Mouse (Mus musculus) stomach, embryonic 15.5 days (tissue): ENCODE results near the gene Rnf213. TPM values are rescaled to one million over a fixed set of nuclear protein-coding genes. Genes with fewer than 3 reads are reported as not detected.

ENCODE experiments used
- ATAC-seq: fragments of 200-750 bp; cut with Nextera tagmentation; 2 replicates; pipeline ENCODE4 v1.8.0; 2017; ENCODE audit warnings: low read depth, moderate number of reproducible peaks, moderate TSS enrichment; ENCODE audit not compliant: insufficient read depth, low FRiP score
- H3K27ac ChIP-seq: fragments of 300-500 bp; sonication (generic); 2 replicates; pipeline ENCODE4 v1.5.1; 2015; ENCODE audit warnings: mild to moderate bottlenecking, inconsistent platforms
- H3K27me3 ChIP-seq: fragments of 300-500 bp; sonication (generic); replicated peaks from 2 replicates; pipeline ENCODE4 v1.6.1; 2015; ENCODE audit warnings: inconsistent platforms
- H3K36me3 ChIP-seq: fragments of 300-500 bp; sonication (generic); 2 replicates; pipeline ENCODE4 v1.6.1; 2015; ENCODE audit warnings: inconsistent platforms
- H3K4me1 ChIP-seq: fragments of 300-500 bp; sonication (generic); 2 replicates; pipeline ENCODE4 v1.6.1; 2015; ENCODE audit warnings: inconsistent platforms
- H3K4me2 ChIP-seq: fragments of 300-500 bp; sonication (generic); 2 replicates; pipeline ENCODE4 v1.6.1; 2015; ENCODE audit warnings: mild to moderate bottlenecking, inconsistent platforms
- H3K4me3 ChIP-seq: fragments of 300-500 bp; sonication (generic); replicated peaks from 2 replicates; pipeline ENCODE4 v1.5.1; 2015; ENCODE audit warnings: inconsistent platforms
- H3K9ac ChIP-seq: fragments of 300-500 bp; sonication (generic); 2 replicates; pipeline ENCODE4 v1.6.1; 2015; ENCODE audit warnings: inconsistent platforms
- H3K9me3 ChIP-seq: fragments of 300-500 bp; sonication (generic); 2 replicates; pipeline ENCODE4 v1.6.1; 2016; ENCODE audit warnings: inconsistent platforms
- WGBS: fragments of 180-500 bp; shearing (Covaris S2); methylation state at CpG from one replicate; pipeline ENCODE4 v1.1.7; 2015; 5-methylcytosine and 5-hydroxymethylcytosine counted together
- polyA plus RNA-seq: library from polyadenylated mRNA; unstranded; fragments of >200 nt; fragmentation: Nextera tagmentation; extraction: Ambion mirVana; gene quantifications from 2 replicates; pipeline ENCODE4 v1.2.1, GENCODE M21; 2015

Gene Rnf213
- polyA plus RNA-seq, 1 experiment from 2014 or later, result 7.3 TPM

DNA sequence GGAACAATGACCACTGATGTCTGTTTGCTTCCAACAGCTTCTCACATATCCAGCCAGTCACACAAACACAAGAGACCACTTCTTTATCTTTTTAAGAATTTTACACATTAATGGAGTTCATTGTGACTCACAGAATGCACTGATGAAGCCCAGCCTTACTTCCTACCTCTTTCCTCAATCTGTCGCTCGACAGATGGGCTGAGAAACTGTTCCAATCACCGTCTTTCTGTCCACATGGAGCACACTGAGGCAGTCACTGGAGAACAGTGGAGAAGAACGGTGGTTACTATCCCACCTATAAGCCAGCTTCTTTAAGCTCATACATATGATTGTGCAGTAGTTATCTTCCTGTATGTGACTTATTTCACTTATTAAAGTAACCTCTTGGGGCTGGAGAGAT, 85.0 kb downstream of the Rnf213 start:
- H3K36me3 ChIP-seq, result peaks cover 26% of the 10 kb centered on the region
- no peaks in the 10 kb centered on the region for H3K27me3 ChIP-seq
- ATAC-seq, result no peak
- H3K4me3 ChIP-seq, result no peak overlapping the region
- no peaks in the 10 kb centered on the region for H3K4me1 ChIP-seq
- H3K9ac ChIP-seq, result no peak overlapping the region
- no peak overlapping the region for H3K27ac ChIP-seq
- H3K4me2 ChIP-seq, result no peak overlapping the region
- WGBS, result 93% methylated on average over 4 of the region's 4 CpGs
- H3K9me3 ChIP-seq, result no peaks in the 10 kb centered on the region

DNA sequence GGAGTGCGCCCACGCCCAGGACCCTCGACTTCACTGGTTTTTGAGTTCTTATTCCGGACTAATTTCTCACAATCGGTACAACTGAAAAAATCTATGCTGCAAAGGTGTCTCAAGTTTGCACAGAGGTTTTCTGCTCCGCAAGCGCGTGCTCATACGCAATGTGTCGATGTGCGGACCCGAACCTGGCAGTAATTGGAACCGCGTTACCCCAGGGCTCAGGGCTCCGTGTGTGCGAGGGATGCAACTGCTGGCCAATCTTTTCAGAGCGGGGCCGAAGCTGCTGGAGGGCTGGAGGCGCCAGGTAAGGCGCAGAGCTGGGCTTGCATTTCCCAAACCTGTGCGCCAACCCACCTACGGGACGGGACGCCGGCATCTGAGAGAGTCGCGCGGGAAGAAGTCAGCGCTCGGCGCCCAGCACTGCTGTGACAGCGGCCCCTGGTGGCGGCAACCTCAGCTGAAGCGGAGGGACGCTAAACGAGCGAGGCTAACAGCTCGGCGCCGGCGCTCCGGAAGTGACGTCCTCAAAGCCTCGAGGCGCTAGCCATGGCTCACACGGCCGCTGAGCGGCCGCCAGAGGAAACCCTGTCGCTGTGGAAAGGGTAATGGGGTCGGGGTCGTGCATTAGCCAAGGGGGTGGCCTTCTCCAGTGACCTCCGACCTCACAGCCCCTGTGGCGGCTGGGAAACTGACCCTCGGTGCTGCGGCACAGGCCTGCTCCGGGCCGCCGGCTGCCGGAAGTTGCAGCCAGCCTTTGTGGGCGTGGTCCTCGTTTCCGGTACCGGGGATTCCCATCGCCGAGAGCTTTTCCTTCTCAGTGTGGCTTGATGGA, 98.2 kb downstream of the Rnf213 start, which contains the start of gene Endov:
Endov (plus strand) TSS at position 487 of the 829 bp plus-strand sequence.
- H3K4me3 ChIP-seq, result peak within 1 kb of the TSS; percentile 94
- no peaks in the 10 kb centered on the region for H3K9me3 ChIP-seq
- H3K27me3 ChIP-seq, result no peaks in the 10 kb centered on the region
- WGBS, result under 1% methylated on average over 66 of the region's 66 CpGs
- H3K9ac ChIP-seq, result peak within 1 kb of the TSS; percentile 73
- peak within 1 kb of the TSS; percentile 96 for H3K4me2 ChIP-seq
- peak within 1 kb of the TSS; percentile 93 for H3K27ac ChIP-seq
- ATAC-seq, result peak; percentile 94
- peaks cover 19% of the 10 kb centered on the region for H3K4me1 ChIP-seq
- H3K36me3 ChIP-seq, result peaks cover 7% of the 10 kb centered on the region; the same call in 1 of the 2 replicates

DNA sequence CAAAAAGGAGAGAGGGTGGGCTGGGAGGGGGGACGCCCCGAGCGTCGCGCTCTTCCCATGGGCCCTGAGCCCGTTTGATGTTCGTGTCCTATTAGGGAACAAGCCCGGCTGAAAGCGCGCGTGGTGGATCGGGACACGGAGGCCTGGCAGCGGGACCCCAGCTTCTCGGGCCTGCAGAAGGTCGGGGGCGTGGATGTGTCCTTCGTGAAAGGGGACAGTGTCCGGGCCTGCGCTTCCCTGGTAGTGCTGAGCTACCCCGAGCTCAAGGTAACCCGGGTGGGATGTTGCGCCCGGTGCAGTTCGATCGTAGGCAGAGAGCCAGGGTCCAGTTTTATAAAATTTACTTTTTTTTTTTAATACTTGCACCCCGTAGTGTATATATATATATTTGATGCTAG, 98.8 kb downstream of the Rnf213 start:
- ATAC-seq, result no peak; the same call in 1 of the 2 replicates

DNA sequence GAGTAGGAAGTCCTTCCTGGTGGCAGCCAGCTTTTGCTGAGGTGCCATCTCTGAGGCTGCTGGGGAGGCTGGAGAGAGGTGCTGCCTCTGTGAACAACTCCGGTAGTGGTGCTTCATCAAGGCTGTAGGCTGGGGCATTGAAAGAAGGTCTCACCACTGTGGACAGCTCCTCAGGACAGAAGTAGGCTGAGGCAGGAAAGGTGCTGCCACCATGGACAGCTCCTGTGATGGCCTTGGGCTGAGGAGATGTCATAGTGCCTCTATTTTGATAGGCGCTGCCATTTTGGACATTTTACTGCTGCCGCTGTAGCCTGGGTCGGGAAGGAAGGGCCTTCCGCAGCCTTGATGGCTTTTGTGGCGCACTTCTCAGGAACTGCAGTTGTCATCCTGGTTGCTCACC, 99.9 kb downstream of the Rnf213 start:
- Histone ChIP-seq H3K9ac (no peak overlapping the region), H3K36me3 (no peaks in the 10 kb centered on the region), H3K9me3 (no peaks in the 10 kb centered on the region)

More for the DNA sequence above, 98.8 kb downstream of the Rnf213 start:
- WGBS, result 4% methylated on average over 27 of the region's 27 CpGs
- H3K9me3 ChIP-seq, result no peaks in the 10 kb centered on the region
- H3K9ac ChIP-seq, result peak overlapping the region; percentile 73
- peaks cover 19% of the 10 kb centered on the region for H3K4me1 ChIP-seq
- H3K27me3 ChIP-seq, result no peaks in the 10 kb centered on the region
- peak overlapping the region; percentile 93 for H3K27ac ChIP-seq
- H3K36me3 ChIP-seq, result peaks cover under 1% of the 10 kb centered on the region; the same call in 1 of the 2 replicates
- peak overlapping the region; percentile 96 for H3K4me2 ChIP-seq
- H3K4me3 ChIP-seq, result peak overlapping the region; percentile 94

DNA sequence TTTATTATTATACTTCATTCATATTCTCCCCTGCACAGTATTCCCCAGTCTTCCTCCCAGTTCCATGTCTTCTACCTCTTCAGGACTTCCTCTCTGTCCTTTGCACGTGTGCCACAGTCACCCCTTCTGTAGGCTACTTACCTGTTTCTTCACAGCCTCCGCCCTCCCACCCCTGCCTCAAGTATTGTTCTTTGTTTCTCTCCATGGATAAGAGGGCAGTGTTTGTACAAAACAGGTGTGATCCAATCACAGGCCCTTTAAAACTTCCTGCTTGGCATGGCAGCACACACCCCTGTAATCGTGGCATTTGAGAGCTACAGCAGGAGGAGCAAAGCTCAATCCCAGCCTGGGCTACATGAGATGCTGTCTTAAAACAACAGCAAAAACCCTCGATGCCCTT, 100.6 kb downstream of the Rnf213 start:
- no peak for ATAC-seq
- no peak overlapping the region for H3K4me3 ChIP-seq
- H3K36me3 ChIP-seq, result no peaks in the 10 kb centered on the region
- no peaks in the 10 kb centered on the region for H3K27me3 ChIP-seq
- peaks cover 19% of the 10 kb centered on the region for H3K4me1 ChIP-seq
- 71% methylated on average over 4 of the region's 4 CpGs for WGBS
- no peaks in the 10 kb centered on the region for H3K9me3 ChIP-seq
- no peak overlapping the region for H3K27ac ChIP-seq
- no peak overlapping the region for H3K9ac ChIP-seq
- H3K4me2 ChIP-seq, result no peak overlapping the region

More for the DNA sequence above, 99.9 kb downstream of the Rnf213 start:
- Histone ChIP-seq H3K4me3 (no peak overlapping the region), H3K4me2 (peak overlapping the region; percentile 96; the same call in 1 of the 2 replicates), H3K27ac (no peak overlapping the region), H3K4me1 (peaks cover 19% of the 10 kb centered on the region), H3K27me3 (no peaks in the 10 kb centered on the region)
- ATAC-seq, result no peak
- 93% methylated on average over 6 of the region's 6 CpGs for WGBS

DNA sequence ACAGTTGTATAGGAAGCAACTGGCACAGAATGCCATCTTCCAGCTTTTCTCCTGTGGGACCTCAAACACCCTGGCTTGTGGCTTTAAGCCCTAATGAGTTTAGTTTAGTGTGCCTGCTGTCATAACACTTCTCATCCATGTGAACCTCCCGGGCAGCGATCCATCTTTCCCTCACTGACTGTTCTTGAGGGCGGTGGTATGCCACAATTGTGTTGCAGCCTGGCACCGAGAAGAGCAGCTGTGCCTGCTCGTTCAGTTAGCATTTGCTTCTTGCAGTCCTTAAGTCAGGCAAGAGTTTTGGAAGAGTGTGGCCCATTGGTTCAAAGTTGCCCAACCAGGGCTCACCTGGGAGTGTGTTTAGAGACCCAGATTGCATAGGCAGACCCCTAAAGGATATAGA, 103.2 kb downstream of the Rnf213 start:
- Histone ChIP-seq H3K27ac (no peak overlapping the region), H3K9me3 (no peaks in the 10 kb centered on the region), H3K4me1 (peaks cover 11% of the 10 kb centered on the region; the same call in 1 of the 2 replicates), H3K4me3 (no peak overlapping the region), H3K4me2 (no peak overlapping the region), H3K27me3 (no peaks in the 10 kb centered on the region), H3K36me3 (0 out of 2 replicates have a peak, but pooled peaks cover 3% of the 10 kb centered on the region), H3K9ac (no peak overlapping the region)
- 92% methylated on average over 5 of the region's 5 CpGs for WGBS
- ATAC-seq, result no peak

DNA sequence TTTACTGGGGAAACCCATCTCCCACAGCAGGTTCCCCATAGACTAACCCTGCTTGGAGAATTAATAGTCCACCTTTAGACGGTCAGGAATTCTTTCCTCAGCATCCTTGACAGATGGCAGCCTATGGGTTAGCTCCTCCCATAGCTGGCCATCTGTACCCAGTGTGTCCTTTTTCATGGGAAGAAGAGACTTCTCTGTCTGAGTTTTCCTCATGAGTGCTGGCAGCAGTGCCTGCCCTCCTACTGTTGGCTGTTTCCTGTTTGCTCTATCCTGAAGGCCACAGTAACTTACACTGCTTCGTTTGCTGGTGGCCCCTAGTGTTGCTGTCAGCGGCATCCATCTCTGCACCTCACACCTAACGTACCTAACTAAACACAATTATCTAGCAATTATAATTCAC, 104.6 kb downstream of the Rnf213 start:
- Histone ChIP-seq H3K9ac (no peak overlapping the region), H3K27me3 (no peaks in the 10 kb centered on the region), H3K36me3 (0 out of 2 replicates have a peak, but pooled peaks cover 3% of the 10 kb centered on the region), H3K4me3 (no peak overlapping the region), H3K4me2 (no peak overlapping the region), H3K9me3 (no peaks in the 10 kb centered on the region), H3K27ac (no peak overlapping the region), H3K4me1 (peaks cover 5% of the 10 kb centered on the region; the same call in 1 of the 2 replicates)
- 70% methylated on average over 4 of the region's 4 CpGs for WGBS
- no peak for ATAC-seq

DNA sequence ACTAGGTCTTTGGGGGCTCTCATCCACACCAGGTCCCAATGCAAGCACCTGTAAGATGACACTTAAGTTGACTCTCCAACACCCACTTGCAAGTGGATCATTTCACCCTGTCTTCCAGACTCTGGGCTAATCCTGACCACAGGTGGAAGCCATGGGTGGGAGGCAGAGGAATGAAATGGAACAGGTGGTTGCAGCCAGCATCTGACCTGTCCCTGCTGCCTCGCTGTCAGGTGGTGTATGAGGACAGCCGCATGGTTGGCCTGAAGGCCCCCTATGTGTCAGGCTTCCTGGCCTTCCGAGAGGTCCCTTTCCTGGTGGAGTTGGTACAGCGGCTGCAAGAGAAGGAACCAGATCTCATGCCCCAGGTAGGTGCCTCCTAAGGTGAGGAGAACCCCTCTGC, 106.4 kb downstream of the Rnf213 start:
- Histone ChIP-seq H3K4me1 (no peaks in the 10 kb centered on the region), H3K4me2 (no peak overlapping the region), H3K9ac (no peak overlapping the region), H3K27ac (no peak overlapping the region), H3K36me3 (0 out of 2 replicates have a peak, but pooled peaks cover 14% of the 10 kb centered on the region), H3K9me3 (no peaks in the 10 kb centered on the region), H3K4me3 (no peak overlapping the region), H3K27me3 (no peaks in the 10 kb centered on the region)
- 94% methylated on average over 4 of the region's 4 CpGs for WGBS
- ATAC-seq, result no peak

DNA sequence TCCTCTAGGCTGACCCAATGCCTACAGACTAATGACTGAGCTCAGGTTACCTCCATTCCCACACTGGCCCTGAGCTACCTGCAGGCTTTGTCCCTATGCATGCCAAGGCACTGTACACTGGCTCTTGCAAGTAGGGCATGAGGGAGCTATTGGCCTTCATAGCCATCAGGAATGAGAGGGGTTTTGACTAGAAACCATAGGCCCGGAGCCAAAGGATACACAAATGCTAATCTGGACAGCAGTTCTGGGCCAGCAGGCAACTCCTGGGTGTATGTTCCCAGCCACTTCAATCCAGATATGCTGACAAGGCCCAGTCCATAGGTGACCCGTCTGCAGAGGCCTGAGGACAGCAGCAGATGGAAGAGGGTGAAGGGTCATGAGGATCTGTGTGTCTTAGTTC, 107.1 kb downstream of the Rnf213 start:
- Histone ChIP-seq H3K4me2 (no peak overlapping the region), H3K36me3 (0 out of 2 replicates have a peak, but pooled peaks cover 14% of the 10 kb centered on the region), H3K9ac (no peak overlapping the region), H3K27me3 (no peaks in the 10 kb centered on the region), H3K4me3 (no peak overlapping the region), H3K9me3 (no peaks in the 10 kb centered on the region), H3K4me1 (no peaks in the 10 kb centered on the region), H3K27ac (no peak overlapping the region)
- 81% methylated on average over 2 of the region's 2 CpGs for WGBS
- ATAC-seq, result no peak

DNA sequence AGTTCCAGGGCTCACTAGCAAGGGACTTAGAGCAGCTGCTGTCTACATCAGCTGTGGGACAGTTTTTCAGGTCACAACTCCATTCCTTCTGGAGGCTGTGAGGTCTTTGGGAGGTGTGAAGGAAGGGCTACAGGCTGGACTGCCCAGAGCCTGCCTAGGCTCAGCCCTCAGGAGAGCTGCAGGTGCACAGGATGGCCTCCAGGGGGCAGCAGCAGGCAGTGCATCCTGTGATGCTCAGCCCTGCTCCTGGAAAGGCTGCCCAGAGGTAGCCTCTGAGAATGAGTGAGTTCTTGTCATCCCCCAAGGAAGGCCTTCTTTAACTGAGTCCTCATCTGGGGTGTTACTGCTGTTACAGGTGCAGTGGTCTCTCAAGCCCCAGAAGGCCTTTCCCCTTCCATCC, 110.8 kb downstream of the Rnf213 start:
- no peak overlapping the region for H3K9ac ChIP-seq

DNA sequence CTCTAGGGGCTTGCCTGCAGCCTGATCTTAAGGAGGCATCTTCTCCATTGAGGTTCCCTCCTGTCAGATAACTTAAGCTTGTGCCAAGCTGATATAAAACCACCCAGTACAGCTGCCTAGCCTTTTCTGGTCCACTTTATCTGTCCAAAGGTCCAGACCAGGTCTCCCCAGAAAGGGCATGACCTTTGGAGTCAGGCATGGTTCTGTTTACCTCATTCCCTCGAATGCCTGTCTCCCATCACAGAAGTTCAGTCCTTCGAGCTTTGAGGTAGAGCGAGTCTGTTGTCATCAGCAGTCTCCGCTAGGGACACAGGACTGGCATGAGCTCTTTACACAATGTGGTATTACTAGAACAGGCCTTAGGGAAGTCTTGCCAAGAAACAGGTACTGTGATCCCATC, 113.5 kb downstream of the Rnf213 start:
- no peaks in the 10 kb centered on the region for H3K9me3 ChIP-seq
- H3K4me1 ChIP-seq, result no peaks in the 10 kb centered on the region
- no peak overlapping the region for H3K27ac ChIP-seq
- no peak overlapping the region for H3K4me2 ChIP-seq
- H3K9ac ChIP-seq, result no peak overlapping the region
- H3K36me3 ChIP-seq, result peaks cover 28% of the 10 kb centered on the region
- 75% methylated on average over 4 of the region's 4 CpGs for whole genome bisulfite sequencing
- H3K27me3 ChIP-seq, result no peaks in the 10 kb centered on the region
- no peak overlapping the region for H3K4me3 ChIP-seq
- no peak for ATAC-seq

More for the DNA sequence above, 110.8 kb downstream of the Rnf213 start:
- H3K36me3 ChIP-seq, result peaks cover 27% of the 10 kb centered on the region
- no peak overlapping the region for H3K4me2 ChIP-seq
- no peak overlapping the region for H3K27ac ChIP-seq
- no peaks in the 10 kb centered on the region for H3K27me3 ChIP-seq
- H3K9me3 ChIP-seq, result no peaks in the 10 kb centered on the region
- peak; percentile 67; the same call in 1 of the 2 replicates for ATAC-seq
- no peaks in the 10 kb centered on the region for H3K4me1 ChIP-seq
- H3K4me3 ChIP-seq, result no peak overlapping the region

DNA sequence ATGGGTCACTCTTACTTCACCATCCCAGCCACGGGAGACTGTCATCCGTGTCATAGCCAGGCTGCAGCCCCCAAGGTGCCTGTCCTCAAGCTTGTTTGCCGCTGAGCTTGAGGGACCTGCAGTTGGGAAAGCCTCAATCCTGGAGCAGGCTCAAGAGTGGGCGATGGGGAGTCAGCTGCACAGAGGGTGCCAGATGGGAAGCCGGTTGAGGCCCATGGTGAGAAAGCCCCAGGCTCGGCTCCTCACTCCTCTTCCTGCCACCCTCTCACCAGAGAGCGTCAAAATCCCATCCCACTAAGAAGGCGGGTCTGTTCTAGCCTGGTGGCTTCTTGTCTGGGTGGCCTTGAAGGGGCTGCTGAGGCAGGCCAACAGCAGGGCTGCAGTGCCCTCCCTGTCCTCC, 114.9 kb downstream of the Rnf213 start:
- WGBS, result 84% methylated on average over 8 of the region's 8 CpGs
- no peak overlapping the region for H3K4me2 ChIP-seq
- no peaks in the 10 kb centered on the region for H3K4me1 ChIP-seq
- no peaks in the 10 kb centered on the region for H3K27me3 ChIP-seq
- H3K4me3 ChIP-seq, result no peak overlapping the region
- ATAC-seq, result no peak
- H3K9ac ChIP-seq, result no peak overlapping the region
- no peak overlapping the region for H3K27ac ChIP-seq
- H3K9me3 ChIP-seq, result no peaks in the 10 kb centered on the region
- H3K36me3 ChIP-seq, result peaks cover 28% of the 10 kb centered on the region
